Mouse (Mus musculus) midbrain, embryonic 12.5 days (tissue): ENCODE results near the gene Dclk3. TPM values are rescaled to one million over a fixed set of nuclear protein-coding genes. Genes with fewer than 3 reads are reported as not detected.

Source experiments
- ATAC-seq: fragments of 200-750 bp; cut with Nextera tagmentation; 2 replicates; pipeline ENCODE4 v1.8.0; 2017; ENCODE audit warnings: low read depth, moderate TSS enrichment, moderate library complexity; ENCODE audit not compliant: low FRiP score
- H3K27ac ChIP-seq: fragments of 300-500 bp; sonication (generic); replicated peaks from 2 replicates; pipeline ENCODE4 v1.5.1; 2016; ENCODE audit warnings: mild to moderate bottlenecking
- H3K27me3 ChIP-seq: fragments of 300-500 bp; sonication (generic); 2 replicates; pipeline ENCODE4 v1.6.1; 2016; ENCODE audit warnings: mild to moderate bottlenecking
- H3K36me3 ChIP-seq: fragments of 300-500 bp; sonication (generic); 2 replicates; pipeline ENCODE4 v1.6.1; 2016
- H3K4me1 ChIP-seq: fragments of 300-500 bp; sonication (generic); 2 replicates; pipeline ENCODE4 v1.6.1; 2016
- H3K4me2 ChIP-seq: fragments of 300-500 bp; sonication (generic); replicated peaks from 2 replicates; pipeline ENCODE4 v1.6.1; 2016; ENCODE audit warnings: mild to moderate bottlenecking, moderate library complexity
- H3K4me3 ChIP-seq: fragments of 300-500 bp; sonication (generic); 2 replicates; pipeline ENCODE4 v1.5.1; 2016; ENCODE audit warnings: mild to moderate bottlenecking
- H3K9ac ChIP-seq: fragments of 300-500 bp; sonication (generic); replicated peaks from 2 replicates; pipeline ENCODE4 v1.6.1; 2016; ENCODE audit warnings: mild to moderate bottlenecking, moderate library complexity
- H3K9me3 ChIP-seq: fragments of 300-500 bp; sonication (generic); 2 replicates; pipeline ENCODE4 v1.6.1; 2016; ENCODE audit warnings: mild to moderate bottlenecking
- WGBS: fragments of 180-500 bp; shearing (Covaris S2); methylation state at CpG from one replicate; pipeline ENCODE4 v1.1.7; 2016; 5-methylcytosine and 5-hydroxymethylcytosine counted together
- polyA plus RNA-seq: library from polyadenylated mRNA; unstranded; fragments of >200 nt; fragmentation: Nextera tagmentation; extraction: Ambion mirVana; gene quantifications from 2 replicates; pipeline ENCODE4 v1.2.1, GENCODE M21; 2016

The Dclk3 gene
- polyA plus RNA-seq, 1 experiment from 2014 or later: 1.0 TPM

DNA sequence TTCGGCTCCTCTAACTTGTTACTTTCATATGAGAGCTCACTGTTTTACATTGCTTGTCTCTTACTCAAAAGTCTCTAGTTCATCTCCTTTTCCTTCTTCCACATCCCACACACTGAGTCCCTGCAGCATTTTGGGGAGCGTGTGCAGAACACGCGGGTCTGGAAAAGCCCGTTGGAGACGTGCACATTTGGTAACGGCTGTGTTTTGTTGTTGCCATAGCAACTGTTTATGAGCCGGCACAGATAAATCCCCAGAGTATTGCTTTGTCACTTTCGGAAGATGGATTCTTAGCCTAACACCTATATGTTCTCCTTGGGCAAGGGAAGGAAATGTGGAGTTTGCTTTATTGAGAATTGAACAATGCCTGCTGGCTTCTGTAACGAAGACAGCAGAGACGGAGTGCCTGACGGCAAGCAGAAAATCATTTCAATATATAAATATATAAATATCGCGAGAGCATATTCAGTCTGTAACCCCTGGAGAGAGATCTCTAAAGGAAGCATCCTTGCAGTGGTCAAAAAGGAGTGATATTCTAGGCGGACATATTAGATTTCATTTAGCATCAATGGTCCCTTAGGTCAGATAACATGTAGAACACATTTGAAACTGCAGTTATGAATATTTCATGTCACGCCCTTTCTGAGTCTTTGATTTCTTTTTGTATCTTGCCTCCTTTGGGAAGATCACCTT is 26.3 kb upstream of the Dclk3 start:
- 0 out of 2 replicates have a peak overlapping the region, but pooled peaks have one; percentile 15 for H3K27ac ChIP-seq
- no peak overlapping the region for H3K4me3 ChIP-seq
- H3K9me3 ChIP-seq: no peaks in the 10 kb centered on the region
- H3K36me3 ChIP-seq: no peaks in the 10 kb centered on the region
- 0 out of 2 replicates have a peak overlapping the region, but pooled peaks have one; percentile 5 for H3K4me2 ChIP-seq
- WGBS: 70% methylated on average over 16 of the region's 16 CpGs
- no peaks in the 10 kb centered on the region for H3K4me1 ChIP-seq
- ATAC-seq: no peak; the same call in 1 of the 2 replicates
- no peaks in the 10 kb centered on the region for H3K27me3 ChIP-seq
- H3K9ac ChIP-seq: no peak overlapping the region

DNA sequence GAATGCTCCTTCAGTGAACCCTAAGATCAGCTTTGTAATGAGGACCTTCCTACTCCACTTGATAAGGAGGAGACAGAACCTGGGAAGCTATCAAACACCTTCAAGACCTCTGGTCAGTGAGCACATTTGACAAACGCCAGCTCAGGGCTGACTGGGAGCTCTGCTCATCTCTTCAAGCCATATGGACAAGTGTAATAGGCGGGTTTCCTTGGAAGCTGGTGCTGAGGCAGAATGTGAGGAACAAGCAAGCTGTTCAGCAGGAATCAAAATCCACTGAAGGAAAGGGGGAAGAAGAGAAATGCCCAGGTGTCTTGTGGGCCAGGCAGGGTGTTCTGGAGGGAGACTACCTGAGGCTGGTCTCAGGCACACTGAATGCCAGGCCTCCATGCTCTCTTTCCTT is 17.0 kb upstream of the Dclk3 start:
- no peaks in the 10 kb centered on the region for H3K9me3 ChIP-seq
- no peak for ATAC-seq
- H3K36me3 ChIP-seq: no peaks in the 10 kb centered on the region
- WGBS: 69% methylated on average over 2 of the region's 2 CpGs
- no peak overlapping the region for H3K4me2 ChIP-seq
- H3K4me1 ChIP-seq: peaks cover 8% of the 10 kb centered on the region
- H3K27me3 ChIP-seq: no peaks in the 10 kb centered on the region
- no peak overlapping the region for H3K27ac ChIP-seq
- H3K4me3 ChIP-seq: no peak overlapping the region
- H3K9ac ChIP-seq: no peak overlapping the region

DNA sequence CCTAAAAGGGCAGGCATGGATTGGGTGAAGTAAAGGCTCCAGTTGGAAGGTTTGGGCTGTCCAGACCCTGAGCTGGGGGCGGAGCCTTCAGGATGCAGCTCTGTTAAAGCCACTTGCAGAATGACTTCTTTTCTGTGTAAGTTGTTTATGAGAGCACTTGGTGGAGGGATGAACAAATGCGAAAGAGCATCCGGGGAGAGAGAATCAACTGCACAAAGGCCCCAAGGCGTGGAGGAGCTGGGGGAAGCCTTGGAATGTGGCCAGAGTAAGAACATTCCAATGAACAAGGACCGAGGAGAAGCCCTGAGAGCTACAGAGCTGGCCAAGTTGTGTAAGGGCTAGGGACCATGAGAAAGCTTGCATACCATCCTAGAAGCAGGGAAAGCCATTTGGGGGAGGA is 16.3 kb upstream of the Dclk3 start:
- WGBS: 76% methylated on average over 5 of the region's 5 CpGs
- Histone ChIP-seq H3K4me1 (peaks cover 8% of the 10 kb centered on the region), H3K36me3 (no peaks in the 10 kb centered on the region), H3K27ac (no peak overlapping the region), H3K27me3 (no peaks in the 10 kb centered on the region), H3K9me3 (no peaks in the 10 kb centered on the region), H3K4me2 (no peak overlapping the region), H3K9ac (no peak overlapping the region), H3K4me3 (no peak overlapping the region)
- ATAC-seq: no peak

DNA sequence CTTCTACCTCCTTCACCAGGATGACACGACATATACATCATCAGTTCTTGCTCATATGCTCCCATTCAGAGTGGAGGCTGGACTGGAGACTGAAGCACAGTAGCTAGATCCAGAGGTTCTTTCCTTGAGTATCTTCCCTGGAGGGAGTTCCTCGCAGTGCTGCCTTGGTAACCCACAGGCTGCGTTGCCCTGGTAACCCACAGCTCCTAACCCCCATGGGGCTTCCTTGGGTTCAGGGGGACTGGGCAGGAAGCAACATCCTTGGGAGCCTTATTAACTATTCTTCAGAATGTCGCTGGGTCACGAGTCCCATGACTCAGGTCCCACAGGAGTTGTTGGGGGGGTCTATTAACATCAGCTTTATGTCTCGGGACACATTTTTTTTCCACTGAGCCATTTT is 13.8 kb upstream of the Dclk3 start:
- no peak overlapping the region for H3K4me3 ChIP-seq
- H3K27ac ChIP-seq: no peak overlapping the region
- ATAC-seq: no peak
- no peaks in the 10 kb centered on the region for H3K27me3 ChIP-seq
- no peak overlapping the region for H3K9ac ChIP-seq
- no peaks in the 10 kb centered on the region for H3K36me3 ChIP-seq
- H3K4me1 ChIP-seq: peaks cover 8% of the 10 kb centered on the region
- 46% methylated on average over 6 of the region's 6 CpGs for WGBS
- H3K9me3 ChIP-seq: no peaks in the 10 kb centered on the region
- H3K4me2 ChIP-seq: no peak overlapping the region

DNA sequence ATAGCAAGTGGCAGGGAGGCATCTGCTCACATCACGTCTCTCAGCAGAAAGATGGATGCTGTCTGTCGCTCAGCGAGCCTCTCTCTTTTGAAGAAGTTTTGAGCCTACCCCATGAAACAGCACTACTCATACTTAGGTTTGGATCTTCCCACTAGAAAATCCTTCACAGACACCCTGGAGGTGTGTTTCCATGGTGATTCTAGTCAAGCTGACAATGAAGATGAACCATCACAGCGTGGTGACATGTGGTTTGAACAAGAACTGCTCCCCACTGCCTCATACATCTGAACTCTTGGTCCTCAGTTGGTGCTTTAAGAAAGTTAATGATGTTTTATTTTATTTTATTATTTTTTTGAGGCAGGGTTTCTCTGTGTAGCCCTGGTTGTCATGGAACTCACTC is 12.9 kb upstream of the Dclk3 start:
- H3K27me3 ChIP-seq: no peaks in the 10 kb centered on the region

DNA sequence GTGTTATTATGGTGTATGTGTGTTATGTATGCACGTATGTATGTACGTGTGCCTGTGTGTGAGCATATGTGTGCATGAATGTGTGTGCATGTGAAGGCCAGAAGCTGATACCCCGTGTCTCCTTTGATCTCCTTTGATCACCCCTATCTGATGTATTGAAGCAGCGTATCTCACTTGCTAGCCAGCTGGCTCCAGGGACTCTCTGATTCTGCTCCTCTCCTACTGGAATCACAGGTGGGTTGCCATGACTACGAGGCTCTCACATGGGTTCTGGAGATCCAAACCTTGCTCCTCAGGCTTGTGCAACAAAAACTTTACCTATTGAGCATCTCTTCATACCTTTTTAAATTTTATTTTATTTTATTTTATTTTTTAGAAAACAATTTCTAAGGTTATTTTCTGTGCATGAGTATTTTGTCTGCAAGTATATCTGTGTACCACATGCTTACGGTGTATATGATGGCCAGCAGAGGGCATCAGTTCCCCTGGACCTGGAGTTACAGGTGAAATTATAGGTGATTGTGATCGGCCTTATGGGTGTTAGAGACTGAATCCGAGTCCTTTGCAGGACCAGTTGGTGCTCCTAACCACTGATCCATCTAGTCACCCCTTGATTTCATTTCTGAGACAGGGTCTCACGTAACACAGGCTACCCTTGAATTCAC is 10.9 kb upstream of the Dclk3 start:
- Histone ChIP-seq H3K36me3 (no peaks in the 10 kb centered on the region), H3K9ac (no peak overlapping the region), H3K27ac (no peak overlapping the region), H3K4me3 (no peak overlapping the region), H3K4me2 (no peak overlapping the region), H3K27me3 (no peaks in the 10 kb centered on the region), H3K4me1 (peaks cover 8% of the 10 kb centered on the region), H3K9me3 (no peaks in the 10 kb centered on the region)
- 86% methylated on average over 9 of the region's 9 CpGs for WGBS
- no peak for ATAC-seq

More for the DNA sequence above, 12.9 kb upstream of the Dclk3 start:
- ATAC-seq: no peak
- H3K4me2 ChIP-seq: no peak overlapping the region
- H3K4me3 ChIP-seq: no peak overlapping the region
- no peaks in the 10 kb centered on the region for H3K9me3 ChIP-seq
- H3K9ac ChIP-seq: no peak overlapping the region
- H3K36me3 ChIP-seq: no peaks in the 10 kb centered on the region
- peaks cover 8% of the 10 kb centered on the region for H3K4me1 ChIP-seq
- no peak overlapping the region for H3K27ac ChIP-seq
- 81% methylated on average over 4 of the region's 4 CpGs for WGBS

DNA sequence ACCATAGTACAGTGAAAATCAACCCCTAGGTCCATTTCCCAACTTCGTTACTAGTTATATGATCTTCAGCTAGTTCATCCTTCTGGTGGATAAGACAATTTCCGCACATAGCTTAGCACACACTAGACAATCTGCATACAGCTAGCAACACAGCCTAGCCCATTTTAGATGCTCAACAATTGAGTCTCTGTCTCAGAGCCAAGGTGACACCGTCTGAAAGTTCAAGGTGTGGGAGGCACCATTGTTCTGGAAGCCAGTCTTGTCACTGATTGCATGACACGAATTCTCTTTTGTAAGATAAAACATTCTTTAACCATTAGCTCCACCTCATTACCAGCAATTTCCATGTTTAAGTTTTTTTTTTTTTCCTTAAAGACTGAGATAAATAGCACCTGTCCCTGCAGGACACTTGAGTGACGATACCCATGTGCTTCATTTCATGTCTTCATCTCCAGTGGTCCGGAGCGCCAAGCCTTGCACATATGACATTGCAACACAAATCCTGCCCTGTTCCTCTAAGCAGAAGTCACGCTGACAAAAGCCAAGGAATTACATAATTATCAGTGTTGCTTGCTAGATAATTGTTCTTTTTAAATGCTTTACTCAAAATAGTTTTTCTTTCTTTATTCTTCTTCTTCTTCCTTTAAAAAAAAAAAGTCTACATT is 10.1 kb upstream of the Dclk3 start:
- Histone ChIP-seq H3K4me2 (no peak overlapping the region), H3K27ac (no peak overlapping the region), H3K9me3 (no peaks in the 10 kb centered on the region), H3K4me1 (peaks cover 8% of the 10 kb centered on the region), H3K36me3 (no peaks in the 10 kb centered on the region), H3K9ac (no peak overlapping the region), H3K4me3 (no peak overlapping the region), H3K27me3 (no peaks in the 10 kb centered on the region)
- WGBS: 87% methylated on average over 8 of the region's 8 CpGs
- no peak for ATAC-seq

DNA sequence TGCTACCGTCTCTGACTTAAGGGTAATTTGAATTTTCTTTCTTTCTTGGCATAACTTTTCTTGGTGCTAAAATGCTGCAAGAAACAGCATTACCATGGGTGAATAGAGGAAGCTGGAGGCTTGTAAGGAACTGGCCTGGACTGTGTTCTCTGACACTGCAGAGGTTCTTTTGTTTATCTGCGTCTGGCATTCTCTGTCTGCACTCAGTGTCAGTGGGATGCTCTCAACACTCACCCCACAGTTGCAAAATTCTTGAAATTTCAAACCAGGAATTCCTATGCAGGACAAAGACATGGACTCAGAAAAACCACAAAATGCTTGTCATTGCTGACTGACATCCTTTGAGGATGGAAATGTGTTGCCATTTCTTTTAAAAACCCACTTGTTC is 9.5 kb upstream of the Dclk3 start:
- Histone ChIP-seq H3K27me3 (no peaks in the 10 kb centered on the region), H3K9ac (no peak overlapping the region), H3K36me3 (no peaks in the 10 kb centered on the region), H3K4me3 (no peak overlapping the region), H3K4me2 (no peak overlapping the region), H3K4me1 (peaks cover 8% of the 10 kb centered on the region), H3K27ac (no peak overlapping the region), H3K9me3 (no peaks in the 10 kb centered on the region)
- WGBS: 55% methylated on average over 2 of the region's 2 CpGs
- no peak for ATAC-seq

DNA sequence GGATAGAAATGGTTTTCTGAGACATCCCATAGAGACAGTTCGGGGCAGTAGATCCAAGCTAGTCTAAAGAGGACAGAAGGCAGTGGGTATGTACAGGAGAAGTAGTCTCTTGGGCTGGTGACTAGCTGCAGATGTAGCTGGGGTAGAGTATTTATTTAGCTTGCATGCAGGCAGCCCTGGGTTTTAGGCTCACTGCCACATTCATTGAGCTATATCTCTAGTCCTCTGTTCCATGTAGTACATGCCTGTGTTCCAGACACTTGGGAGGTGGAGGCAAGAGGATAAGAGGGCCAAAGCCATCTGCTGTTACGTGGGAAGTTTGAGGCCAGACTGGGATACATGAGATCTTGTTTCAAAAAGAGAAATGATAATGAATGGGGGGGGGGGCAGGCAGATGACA is 3.5 kb upstream of the Dclk3 start:
- WGBS: 86% methylated on average over 2 of the region's 2 CpGs
- peaks cover 8% of the 10 kb centered on the region for H3K4me1 ChIP-seq
- H3K9me3 ChIP-seq: no peaks in the 10 kb centered on the region
- H3K4me2 ChIP-seq: no peak overlapping the region
- no peak overlapping the region for H3K9ac ChIP-seq
- no peak overlapping the region for H3K4me3 ChIP-seq
- no peak overlapping the region for H3K27ac ChIP-seq
- ATAC-seq: no peak
- H3K36me3 ChIP-seq: no peaks in the 10 kb centered on the region
- peaks cover 31% of the 10 kb centered on the region for H3K27me3 ChIP-seq

DNA sequence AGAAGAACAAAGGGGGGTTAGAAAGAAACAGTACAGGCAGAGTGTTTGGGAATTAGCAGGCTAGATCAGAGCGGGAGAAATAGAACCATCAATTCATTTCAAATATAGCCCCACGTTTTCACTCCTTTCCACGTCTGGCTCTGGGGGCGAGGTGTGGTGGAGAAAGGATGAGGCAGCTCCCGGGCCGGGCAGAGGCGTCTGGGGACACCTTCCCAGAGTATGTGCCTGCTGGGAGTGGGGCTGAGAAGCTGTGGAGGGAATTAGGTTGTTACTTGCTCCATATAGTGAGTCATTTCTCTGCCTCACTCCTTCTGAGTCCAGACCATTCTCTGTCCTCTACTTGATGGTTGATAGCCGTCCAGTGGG is 938 bp downstream of the Dclk3 start:
- Histone ChIP-seq H3K4me3 (no peak overlapping the region), H3K9me3 (no peaks in the 10 kb centered on the region), H3K27ac (no peak overlapping the region), H3K4me1 (peaks cover 8% of the 10 kb centered on the region), H3K36me3 (no peaks in the 10 kb centered on the region), H3K4me2 (0 out of 2 replicates have a peak overlapping the region, but pooled peaks have one; percentile 79), H3K27me3 (peaks cover 32% of the 10 kb centered on the region), H3K9ac (no peak overlapping the region)
- 51% methylated on average over 8 of the region's 8 CpGs for WGBS
- no peak for ATAC-seq

DNA sequence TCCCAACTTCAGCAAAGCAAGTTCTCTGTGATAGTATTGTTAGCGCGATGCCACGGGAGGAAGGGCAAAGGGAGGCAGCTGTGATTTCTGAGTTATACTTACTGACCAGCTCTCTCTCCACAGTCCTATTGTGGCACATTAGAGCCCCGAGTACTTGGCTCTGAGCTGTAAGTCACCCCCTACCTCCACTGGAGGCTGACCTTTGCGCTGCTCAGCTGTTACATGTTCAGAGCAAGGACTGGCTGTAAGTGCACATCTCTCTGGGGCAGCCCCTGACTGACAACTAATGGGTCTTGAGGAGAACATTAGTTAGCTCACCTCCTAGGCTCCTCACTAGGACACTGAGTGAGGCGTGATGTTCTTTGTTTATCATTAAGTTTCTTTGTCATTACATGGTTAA is 1.6 kb downstream of the Dclk3 start:
- H3K9me3 ChIP-seq: no peaks in the 10 kb centered on the region
- no peak overlapping the region for H3K4me2 ChIP-seq
- no peak overlapping the region for H3K27ac ChIP-seq
- WGBS: 84% methylated on average over 6 of the region's 6 CpGs
- ATAC-seq: no peak
- H3K4me3 ChIP-seq: no peak overlapping the region
- H3K9ac ChIP-seq: no peak overlapping the region
- no peaks in the 10 kb centered on the region for H3K36me3 ChIP-seq
- H3K4me1 ChIP-seq: peaks cover 8% of the 10 kb centered on the region
- peaks cover 32% of the 10 kb centered on the region for H3K27me3 ChIP-seq

DNA sequence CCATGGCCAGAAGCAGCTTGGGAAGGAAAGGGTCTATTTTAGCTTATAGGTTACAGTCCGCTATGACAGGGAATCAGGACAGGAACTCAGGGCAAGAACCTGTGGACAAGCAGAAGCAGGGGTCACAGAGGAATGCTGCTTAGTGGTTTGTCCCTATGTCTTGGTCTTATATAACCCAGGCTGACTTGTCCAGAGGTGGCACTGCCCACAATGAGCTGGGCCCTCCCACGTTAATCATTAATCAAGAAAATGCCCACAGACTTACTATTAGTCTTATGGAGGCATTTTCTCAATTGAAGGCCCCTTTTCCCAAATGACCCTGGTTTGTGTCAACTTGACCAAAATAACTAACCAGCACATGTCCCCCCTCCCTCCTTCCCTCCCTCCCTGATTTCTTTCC is 2.3 kb downstream of the Dclk3 start:
- H3K4me1 ChIP-seq: peaks cover 8% of the 10 kb centered on the region
- peaks cover 32% of the 10 kb centered on the region for H3K27me3 ChIP-seq
- H3K27ac ChIP-seq: no peak overlapping the region
- no peak overlapping the region for H3K4me3 ChIP-seq
- no peak overlapping the region for H3K9ac ChIP-seq
- H3K9me3 ChIP-seq: no peaks in the 10 kb centered on the region
- no peak overlapping the region for H3K4me2 ChIP-seq
- WGBS: 85% methylated on average over 2 of the region's 2 CpGs
- H3K36me3 ChIP-seq: no peaks in the 10 kb centered on the region
- no peak for ATAC-seq
